Mouse (Mus musculus) common myeloid progenitor, adult 5-6 weeks (primary cell): ENCODE measurements around the gene Ddb2. TPM values are rescaled to one million over a fixed set of nuclear protein-coding genes. Genes with fewer than 3 reads are reported as not detected.

Experiments
- ATAC-seq: replicated peaks from 2 replicates; pipeline ENCODE4 v1.8.0; 2016; ENCODE audit warnings: low read depth, mild to moderate bottlenecking, moderate TSS enrichment, inconsistent platforms; ENCODE audit not compliant: poor library complexity, severe bottlenecking
- total RNA-seq: library from RNA; stranded (forward); fragments of 200-1000, 187-1606 nt; gene quantifications from 2 replicates; pipeline ENCODE4 v1.2.3, GENCODE M21; 2017

Gene Ddb2
- total RNA-seq, 1 experiment from 2014 or later = 11.5 TPM

DNA sequence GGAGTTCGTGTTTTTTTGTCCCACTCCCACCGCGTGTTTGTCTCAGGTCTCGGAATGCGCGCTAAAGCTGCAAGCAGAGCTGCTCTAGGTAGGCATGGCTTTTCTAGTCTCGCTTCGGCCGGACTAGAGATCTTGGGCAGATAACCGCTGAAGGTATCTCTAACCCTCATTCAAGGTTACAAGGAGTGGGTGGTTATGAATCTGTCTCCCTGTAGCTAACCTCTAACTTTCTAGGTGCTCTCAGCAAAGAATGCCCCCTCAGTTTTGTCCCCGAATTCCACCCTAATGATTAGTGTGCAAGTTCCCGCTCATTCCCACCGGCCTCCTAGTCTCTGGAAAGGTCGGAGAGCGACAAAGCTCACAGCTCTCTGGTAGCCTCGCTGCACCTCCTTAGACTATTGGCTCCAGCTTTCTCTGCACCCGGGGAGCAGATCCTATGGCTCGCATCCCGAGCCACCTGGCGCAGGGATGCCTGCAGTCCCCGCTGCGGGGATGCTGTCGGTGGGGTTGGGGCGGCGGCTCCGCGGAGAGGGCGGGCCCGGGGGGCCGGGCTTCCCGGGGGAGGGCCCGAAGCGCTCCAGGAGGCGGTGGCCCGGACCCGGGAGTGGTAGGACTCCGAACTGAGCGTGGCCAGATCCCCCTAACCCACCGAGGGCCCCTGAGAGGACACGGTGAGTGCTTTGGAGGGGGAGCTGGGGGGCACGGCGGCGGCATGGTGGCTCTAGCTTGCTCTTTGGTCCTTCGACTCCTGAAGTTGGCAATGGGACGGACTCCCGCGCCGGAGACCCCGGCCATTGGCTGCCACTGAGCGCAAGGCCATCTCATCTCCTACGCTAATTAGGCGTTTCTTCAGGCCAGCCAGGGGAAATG, 19.7 kb upstream of the Ddb2 start:
- peak; percentile 48 for ATAC-seq

DNA sequence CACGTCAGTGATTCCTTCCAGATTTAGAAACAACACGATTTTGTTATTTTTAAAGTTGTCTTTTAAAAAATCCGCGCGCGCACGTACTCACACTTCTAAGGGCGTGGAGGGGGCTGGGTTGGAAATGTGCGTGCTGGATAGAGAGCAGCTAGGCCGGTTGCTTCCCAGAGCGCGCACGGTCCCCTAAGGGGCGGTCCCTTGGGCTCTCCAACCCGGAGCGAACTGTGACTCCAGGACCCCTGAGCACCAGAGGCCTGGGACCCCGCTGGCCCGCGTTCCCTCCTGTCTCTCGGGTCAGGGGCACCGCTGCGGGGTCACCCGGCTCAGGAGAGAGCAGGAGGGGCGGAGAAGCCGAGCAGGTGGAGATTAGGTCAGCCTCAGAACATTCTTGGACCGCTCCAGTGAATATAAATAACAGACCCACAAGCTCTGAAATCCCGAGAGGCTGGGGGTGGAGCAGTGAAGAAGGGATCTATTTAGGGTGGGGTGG, 18.9 kb upstream of the Ddb2 start, which contains the start of gene Pacsin3:
Pacsin3 (plus strand) TSS at position 294 of the 490 bp plus-strand sequence.
- ATAC-seq = peak; percentile 30

GRCm38 (mm10) chr2:91254725-91255380, 18.1 kb upstream of the Ddb2 start:
- no peak for ATAC-seq

DNA sequence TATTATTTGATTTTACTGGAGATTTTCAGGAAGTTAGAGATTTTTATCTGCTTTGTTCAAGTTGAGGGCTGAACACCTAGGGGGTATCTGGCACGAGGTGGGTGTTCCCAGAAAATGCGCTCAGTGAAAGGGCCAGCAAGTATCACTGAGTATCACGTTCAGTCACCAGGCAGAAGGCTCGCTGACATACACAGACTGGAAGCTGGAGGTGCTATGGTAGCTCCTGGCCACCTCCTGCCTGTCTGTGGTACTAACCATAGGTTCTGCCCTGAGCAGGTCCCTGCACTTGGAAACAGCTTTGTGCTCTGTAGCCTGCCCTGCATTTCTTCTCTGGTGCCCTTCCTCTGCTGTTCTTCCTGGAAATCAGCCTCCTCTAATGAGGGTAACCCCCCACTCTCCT, 15.7 kb upstream of the Ddb2 start:
- no peak for ATAC-seq

DNA sequence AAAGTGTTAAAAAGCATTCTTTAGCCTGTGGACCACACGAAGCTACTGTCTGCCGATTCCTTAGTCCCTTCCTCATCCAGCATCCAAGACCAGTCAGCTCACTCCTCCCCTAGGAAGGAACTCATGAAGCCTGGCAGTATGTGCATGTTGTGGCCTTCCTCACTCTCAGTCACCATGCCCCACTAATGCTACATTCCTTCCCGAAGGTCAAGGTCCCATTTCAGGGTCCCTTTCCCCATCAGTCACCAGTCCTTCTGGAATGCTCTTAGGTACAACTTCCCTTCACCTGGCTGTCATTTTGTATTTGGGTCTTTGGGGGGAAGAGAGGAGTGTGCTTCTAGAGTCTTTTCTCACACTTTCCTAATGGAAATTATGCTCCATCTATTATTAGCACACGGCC, 15.2 kb upstream of the Ddb2 start:
- no peak for ATAC-seq

- ATAC-seq = no peak
Observed at GRCm38 (mm10) chr2:91248366-91248765, 11.6 kb upstream of the Ddb2 start.

GRCm38 (mm10) chr2:91244557-91245228, 7.9 kb upstream of the Ddb2 start:
- ATAC-seq = peak; percentile 62

GRCm38 (mm10) chr2:91243416-91243815, 6.6 kb upstream of the Ddb2 start:
- ATAC-seq = no peak

- ATAC-seq = no peak
Observed at GRCm38 (mm10) chr2:91242547-91242946, 5.8 kb upstream of the Ddb2 start.

DNA sequence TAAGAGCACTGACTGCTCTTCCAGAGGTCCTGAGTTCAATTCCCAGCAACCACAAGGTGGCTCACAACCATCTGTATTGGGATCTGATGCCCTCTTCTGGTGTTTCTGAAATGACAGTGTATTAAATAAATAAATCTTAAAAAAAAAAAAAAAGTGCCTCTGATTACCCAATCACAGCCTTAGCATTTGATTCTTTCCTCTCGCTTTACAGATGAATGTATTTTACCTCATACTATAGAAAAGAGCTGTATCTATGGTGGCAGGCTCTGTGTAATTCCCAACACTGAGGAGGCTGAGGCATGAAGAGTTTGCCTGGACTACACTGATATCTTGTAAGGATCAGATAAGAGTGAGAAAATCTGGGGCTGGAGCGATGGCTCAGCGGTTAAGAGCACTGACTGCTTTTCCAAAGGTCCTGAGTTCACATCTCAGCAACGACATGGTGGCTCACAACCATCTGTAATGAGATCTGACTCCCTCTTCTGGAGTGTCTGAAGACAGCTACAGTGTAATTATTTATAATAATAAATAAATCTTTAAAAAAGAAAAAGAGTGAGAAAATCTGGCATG, 814 bp upstream of the Ddb2 start:
- ATAC-seq = 0 out of 2 replicates have a peak, but pooled peaks have one; percentile 8

- no peak for ATAC-seq
Observed at GRCm38 (mm10) chr2:91229735-91230134, 7.0 kb downstream of the Ddb2 start.

DNA sequence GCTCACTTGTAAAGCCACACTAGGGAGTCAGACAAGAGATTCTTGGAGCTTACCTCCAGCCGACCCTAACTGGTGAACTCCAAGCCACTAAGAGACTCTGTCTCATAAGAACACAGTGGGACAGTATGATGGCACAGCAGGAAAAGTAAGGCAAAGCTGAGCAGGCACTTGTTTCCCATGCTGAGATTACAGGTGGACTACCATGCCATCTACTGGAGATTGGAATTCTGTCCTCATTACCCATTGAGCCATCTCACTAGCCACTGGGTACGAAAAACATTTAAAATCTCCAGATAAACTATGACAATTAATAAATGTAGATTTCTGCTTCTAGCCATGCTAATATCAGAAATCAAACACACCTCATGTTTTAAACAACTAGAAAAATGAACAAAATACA, 13.2 kb downstream of the Ddb2 start:
- ATAC-seq = no peak

- no peak for ATAC-seq
Observed at GRCm38 (mm10) chr2:91220501-91220900, 16.3 kb downstream of the Ddb2 start.

DNA sequence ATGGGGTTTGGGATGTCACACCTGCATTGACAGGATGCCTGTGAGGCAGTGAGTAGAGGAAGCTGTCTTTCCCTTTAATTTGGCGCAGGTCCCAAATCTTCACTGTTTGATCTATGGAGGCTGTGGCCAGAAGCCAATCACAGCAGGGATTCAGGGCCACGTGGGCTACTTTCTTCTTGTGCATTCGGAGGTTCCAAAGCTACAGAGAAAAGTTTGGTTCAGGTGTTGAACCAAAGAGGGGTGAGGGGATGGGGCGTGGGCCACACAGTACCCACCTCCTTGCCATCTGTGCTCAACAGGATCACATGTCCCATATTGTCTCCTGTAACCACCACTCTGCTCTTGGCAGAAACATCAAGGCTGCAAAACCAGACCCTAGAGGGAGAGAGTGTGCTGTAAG, 19.8 kb downstream of the Ddb2 start:
- no peak for ATAC-seq

DNA sequence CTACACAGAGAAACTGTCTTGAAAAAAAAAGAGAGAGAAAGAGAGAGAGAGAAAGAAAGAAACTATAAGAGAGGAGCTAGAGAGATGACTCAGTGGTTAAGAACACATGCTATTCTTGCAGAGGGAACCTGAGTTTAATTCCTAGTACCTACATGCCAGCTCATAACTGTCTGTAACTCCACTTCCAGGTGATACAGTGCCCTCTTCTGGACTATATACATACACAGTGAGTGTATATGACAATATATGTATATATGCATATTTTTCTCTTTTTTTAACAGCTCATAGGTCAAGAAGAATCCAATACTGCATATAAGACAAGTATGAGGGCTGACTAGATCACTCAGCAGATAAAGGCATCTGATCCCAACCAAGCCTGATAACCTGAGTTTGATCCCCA, 23.5 kb downstream of the Ddb2 start:
- ATAC-seq = no peak

DNA sequence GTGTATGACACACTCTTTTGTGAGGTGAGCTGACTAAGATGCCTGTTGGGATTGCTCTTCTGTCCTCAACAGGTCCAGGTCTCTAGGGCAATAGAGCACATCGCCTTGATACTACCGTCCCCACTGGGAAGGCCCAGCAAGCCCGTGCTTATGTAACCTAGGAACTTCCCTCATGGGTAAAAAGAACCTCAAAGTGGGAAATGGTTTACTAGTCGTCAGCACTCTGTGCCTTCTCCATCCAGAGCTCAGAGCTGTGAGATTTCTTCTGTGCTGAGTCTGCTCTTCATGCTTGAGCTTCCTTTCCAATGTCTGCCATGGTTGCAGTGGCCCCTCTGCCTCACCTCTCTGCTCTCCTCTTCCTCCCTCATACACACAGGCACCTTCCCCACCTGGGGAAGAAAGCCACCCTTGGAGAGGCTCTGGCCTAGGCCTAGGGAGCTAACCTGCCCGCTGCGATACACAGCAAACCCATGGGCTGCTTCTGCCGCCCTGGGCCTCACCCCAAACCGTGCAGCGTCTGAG, 30.5 kb downstream of the Ddb2 start:
- ATAC-seq = no peak

DNA sequence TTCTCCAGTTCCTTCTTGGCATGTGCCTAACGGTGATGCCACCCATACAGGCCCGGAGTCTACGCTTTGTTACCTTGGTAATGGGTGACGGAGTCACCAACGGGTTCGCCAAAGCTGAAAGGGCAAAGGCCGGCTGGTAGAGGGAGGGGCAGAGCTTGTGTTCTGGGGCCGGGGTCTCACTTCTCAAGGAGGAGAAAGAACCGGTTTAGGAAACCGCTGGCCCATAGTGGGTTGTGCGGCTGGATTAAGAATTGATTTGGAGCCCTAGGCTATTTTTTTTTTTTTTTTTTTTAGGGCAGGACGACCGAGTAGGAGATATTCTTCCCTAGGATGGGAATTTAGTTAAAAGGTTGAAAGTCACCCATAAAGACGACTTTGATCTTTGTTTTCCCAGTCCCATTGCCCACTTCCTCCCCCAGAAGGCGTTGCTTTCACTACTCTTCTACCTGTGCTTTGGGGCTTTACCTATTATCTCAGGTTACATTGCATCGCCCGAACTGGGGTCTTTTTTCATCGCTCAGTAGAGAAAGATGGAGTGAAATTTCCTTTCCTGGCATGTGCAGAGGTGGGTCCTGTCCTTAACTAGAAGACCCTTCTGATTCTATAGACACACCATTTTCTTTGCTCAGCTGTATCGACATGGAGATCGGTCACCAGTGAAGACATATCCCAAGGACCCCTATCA, 33.7 kb downstream of the Ddb2 start:
- no peak for ATAC-seq

DNA sequence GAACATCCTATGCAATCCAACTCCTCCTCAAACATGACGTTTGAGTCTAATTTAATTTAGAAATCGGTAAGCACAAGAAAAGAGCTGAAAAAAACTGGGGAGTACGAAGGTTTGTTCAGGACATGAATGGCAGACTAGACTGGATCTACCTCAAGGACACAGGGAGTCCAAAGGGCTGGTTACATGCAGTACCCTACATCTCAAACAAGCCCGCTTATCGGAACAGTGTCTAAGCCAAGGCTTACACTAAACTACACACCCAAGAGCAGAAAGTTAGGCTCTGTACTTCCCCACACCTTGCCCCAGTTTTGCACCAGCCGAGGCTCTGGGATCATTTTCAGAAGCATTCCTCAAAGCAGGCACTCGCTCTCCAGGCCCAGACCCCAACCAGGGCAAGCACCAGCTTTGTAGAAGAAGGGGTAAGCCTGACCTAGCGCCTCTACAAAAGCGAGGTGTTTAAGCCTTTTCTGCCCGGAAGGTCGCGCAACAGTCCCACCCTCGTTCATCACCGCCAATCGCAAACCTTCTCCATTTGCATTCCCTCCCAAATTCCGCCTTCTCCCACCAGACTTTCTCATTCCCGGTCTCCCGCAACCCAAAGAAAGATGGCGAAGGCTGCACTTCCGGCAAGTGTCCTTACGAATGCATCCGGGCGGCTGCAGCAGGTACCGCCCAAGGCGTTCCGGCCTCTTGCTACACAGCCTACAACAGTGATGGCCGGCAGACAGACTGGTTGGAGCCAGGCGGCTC, 34.4 kb downstream of the Ddb2 start, which contains the start of the genes Nr1h3 and Acp2:
Nr1h3 (minus strand) TSS at position 613 of the 750 bp plus-strand sequence.
Acp2 (plus strand) TSS at position 664 of the 750 bp plus-strand sequence.
- peak; percentile 99 for ATAC-seq

GRCm38 (mm10) chr2:91198888-91199287, 37.9 kb downstream of the Ddb2 start:
- ATAC-seq = no peak
